Mouse (Mus musculus) C2C12 (cell line): ENCODE measurements around the gene Zfp36l2.

ENCODE experiments used
- CEBPB ChIP-seq: IDR thresholded peaks from one replicate; pipeline ENCODE4 v1.6.1; 2011; ENCODE audit warnings: low read depth, mild to moderate bottlenecking, control low read depth, moderate library complexity
- CTCF ChIP-seq: IDR thresholded peaks from one replicate; pipeline ENCODE4 v1.5.1; 2011; ENCODE audit not compliant: control insufficient read depth, insufficient read depth, insufficient read length
- MYOD1 ChIP-seq: IDR thresholded peaks from one replicate; pipeline ENCODE4 v1.6.1; 2011; ENCODE audit warnings: low read depth; ENCODE audit not compliant: control insufficient read depth, insufficient read length
- MYOG ChIP-seq: IDR thresholded peaks from one replicate; pipeline ENCODE4 v1.6.1; 2011; ENCODE audit not compliant: control insufficient read depth, insufficient read length; ENCODE audit errors: extremely low read depth
- USF1 ChIP-seq: IDR thresholded peaks from one replicate; pipeline ENCODE4 v1.6.1; 2011; ENCODE audit warnings: low read depth, mild to moderate bottlenecking, control low read depth, moderate library complexity

DNA sequence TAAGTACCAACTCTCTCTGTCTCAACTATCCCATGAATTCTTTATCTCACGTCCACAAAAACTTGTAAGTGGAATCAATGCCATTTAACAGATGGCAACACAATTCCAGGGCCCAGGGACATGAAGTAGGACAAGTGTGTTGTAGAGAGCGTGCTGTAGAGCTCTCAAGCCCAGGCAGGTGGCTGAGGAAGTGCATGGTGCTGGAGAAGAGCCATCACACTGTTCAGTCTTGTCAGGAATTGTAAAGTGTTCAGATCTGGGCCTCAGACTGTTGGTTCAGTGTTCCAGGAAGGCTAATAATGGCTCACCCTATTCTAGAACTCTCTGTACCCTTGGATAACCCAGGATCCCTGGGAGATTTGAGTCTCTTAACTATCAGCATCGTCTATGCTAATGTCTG is 43.6 kb downstream of the Zfp36l2 start:
- TF ChIP-seq CTCF: no peak
- TF ChIP-seq MYOG: no peak
- no peak for TF ChIP-seq MYOD1
- TF ChIP-seq USF1: no peak
- no peak for TF ChIP-seq CEBPB
